Mouse (Mus musculus) stomach, embryonic 16.5 days (tissue): ENCODE results near the gene Mtch2. TPM values are rescaled to one million over a fixed set of nuclear protein-coding genes. Genes with fewer than 3 reads are reported as not detected.
A peak's percentile ranks its signal among the peaks of the same experiment; 100 is the strongest.

Experiments
- ATAC-seq: fragments of 200-750 bp; cut with Nextera tagmentation; 2 replicates; pipeline ENCODE4 v1.8.0; 2017; ENCODE audit warnings: moderate number of reproducible peaks, moderate TSS enrichment; ENCODE audit not compliant: insufficient read depth, low FRiP score
- H3K27ac ChIP-seq: fragments of 300-500 bp; sonication (generic); 2 replicates; pipeline ENCODE4 v1.5.1; 2014; ENCODE audit warnings: low read length
- H3K27me3 ChIP-seq: fragments of 300-500 bp; sonication (generic); 2 replicates; pipeline ENCODE4 v1.6.1; 2014; ENCODE audit warnings: low read length, control low read depth, mixed read lengths; ENCODE audit not compliant: control insufficient read depth, insufficient read depth
- H3K36me3 ChIP-seq: fragments of 300-500 bp; sonication (generic); 2 replicates; pipeline ENCODE4 v1.6.1; 2014; ENCODE audit warnings: low read length; ENCODE audit not compliant: control insufficient read depth, insufficient read depth
- H3K4me1 ChIP-seq: fragments of 300-500 bp; sonication (generic); 2 replicates; pipeline ENCODE4 v1.6.1; 2014; ENCODE audit warnings: low read length, control low read depth, mixed read lengths; ENCODE audit not compliant: control insufficient read depth, insufficient read depth
- H3K4me2 ChIP-seq: fragments of 300-500 bp; sonication (generic); 2 replicates; pipeline ENCODE4 v1.6.1; 2014; ENCODE audit warnings: low read depth, low read length, mixed read lengths
- H3K4me3 ChIP-seq: fragments of 300-500 bp; sonication (generic); replicated peaks from 2 replicates; pipeline ENCODE4 v1.5.1; 2014; ENCODE audit warnings: mild to moderate bottlenecking, low read length
- H3K9ac ChIP-seq: fragments of 300-500 bp; sonication (generic); 2 replicates; pipeline ENCODE4 v1.6.1; 2014; ENCODE audit warnings: low read length
- H3K9me3 ChIP-seq: fragments of 300-500 bp; sonication (generic); replicated peaks from 2 replicates; pipeline ENCODE4 v1.6.1; 2016; ENCODE audit warnings: low read length, control low read depth; ENCODE audit not compliant: control insufficient read depth
- WGBS: fragments of 180-500 bp; shearing (Covaris S2); extraction: QIAGEN DNeasy Blood & Tissue Kit; methylation state at CpG from one replicate; pipeline ENCODE4 v1.1.7; 2014; 5-methylcytosine and 5-hydroxymethylcytosine counted together
- polyA plus RNA-seq: library from polyadenylated mRNA; unstranded; fragments of >200 nt; fragmentation: Nextera tagmentation; extraction: Ambion mirVana; gene quantifications from 2 replicates; pipeline ENCODE4 v1.2.1, GENCODE M21; 2015

Gene Mtch2
- polyA plus RNA-seq, 1 experiment from 2014 or later: 221 TPM

- no peak for ATAC-seq
- H3K4me2 ChIP-seq: no peak overlapping the region
- peaks cover 8% of the 10 kb centered on the region; the same call in 1 of the 2 replicates for H3K36me3 ChIP-seq
- no peak overlapping the region for H3K4me3 ChIP-seq
- H3K9me3 ChIP-seq: no peaks in the 10 kb centered on the region
- no peak overlapping the region for H3K27ac ChIP-seq
- H3K27me3 ChIP-seq: no peaks in the 10 kb centered on the region
- H3K4me1 ChIP-seq: peaks cover 12% of the 10 kb centered on the region
- 75% methylated on average over 1 of the region's 1 CpGs for WGBS
- no peak overlapping the region for H3K9ac ChIP-seq
Measured at GRCm38 (mm10) chr2:90911668-90912067, 64.7 kb downstream of the Mtch2 start.

- Histone ChIP-seq H3K27ac (no peak overlapping the region), H3K4me1 (peaks cover 12% of the 10 kb centered on the region), H3K4me3 (no peak overlapping the region), H3K4me2 (no peak overlapping the region), H3K27me3 (no peaks in the 10 kb centered on the region), H3K36me3 (peaks cover 8% of the 10 kb centered on the region; the same call in 1 of the 2 replicates), H3K9me3 (no peaks in the 10 kb centered on the region), H3K9ac (no peak overlapping the region)
- 66% methylated on average over 2 of the region's 2 CpGs for WGBS
- peak; percentile 46; the same call in 1 of the 2 replicates for ATAC-seq
Measured at GRCm38 (mm10) chr2:90913671-90914070, 66.7 kb downstream of the Mtch2 start.

- H3K36me3 ChIP-seq: no peaks in the 10 kb centered on the region
- H3K4me1 ChIP-seq: peaks cover 12% of the 10 kb centered on the region
- WGBS: 46% methylated on average over 1 of the region's 1 CpGs
- ATAC-seq: no peak
- no peak overlapping the region for H3K4me3 ChIP-seq
- 0 out of 2 replicates have a peak overlapping the region, but pooled peaks have one; percentile 99 for H3K9ac ChIP-seq
- no peaks in the 10 kb centered on the region for H3K27me3 ChIP-seq
- no peaks in the 10 kb centered on the region for H3K9me3 ChIP-seq
- peak overlapping the region; percentile 91; the same call in 1 of the 2 replicates for H3K4me2 ChIP-seq
- H3K27ac ChIP-seq: no peak overlapping the region
Measured at GRCm38 (mm10) chr2:90915516-90915915, 68.6 kb downstream of the Mtch2 start.

Other genes with a start within 250 kb of the Mtch2 start
- gene Nup160, start 169.9 kb upstream of the Mtch2 start, polyA plus RNA-seq: 41.0 and 43.4 TPM in 2 replicates
- 67.4 and 82.3 TPM in 2 replicates for gene Fnbp4, start 101.8 kb upstream of the Mtch2 start, polyA plus RNA-seq
- 0.43 and 0.67 TPM in 2 replicates for gene Agbl2, start 64.4 kb upstream of the Mtch2 start, polyA plus RNA-seq
- gene C1qtnf4, start 38.7 kb downstream of the Mtch2 start, polyA plus RNA-seq: 5.3 and 5.7 TPM in 2 replicates
- gene Kbtbd4, start 57.6 kb downstream of the Mtch2 start, polyA plus RNA-seq: 29.7 and 32.4 TPM in 2 replicates
- 221 and 234 TPM in 2 replicates for gene Ndufs3, start 57.7 kb downstream of the Mtch2 start, polyA plus RNA-seq
- 74.3 and 81.5 TPM in 2 replicates for gene Celf1, start 93.2 kb downstream of the Mtch2 start, polyA plus RNA-seq
- 1.5 and 4.8 TPM in 2 replicates for gene Rapsn, start 188.5 kb downstream of the Mtch2 start, polyA plus RNA-seq
- gene Psmc3, start 206.9 kb downstream of the Mtch2 start, polyA plus RNA-seq: 264 and 286 TPM in 2 replicates
- 43.7 and 51.3 TPM in 2 replicates for gene Slc39a13, start 223.3 kb downstream of the Mtch2 start, polyA plus RNA-seq
- 5.1 and 6.7 TPM in 2 replicates for gene Spi1, start 235.2 kb downstream of the Mtch2 start, polyA plus RNA-seq